Mouse (Mus musculus) E14TG2a.4 (cell line): ENCODE data around the gene Arv1.

Experiments
- CTCF ChIP-seq: conservative IDR thresholded peaks from 2 replicates; pipeline ENCODE4 v1.5.1; 2014; ENCODE audit warnings: low read length
- NANOG ChIP-seq: IDR thresholded peaks from 2 replicates; pipeline ENCODE4 v1.6.1; 2014; ENCODE audit warnings: borderline replicate concordance, low read length, mixed read lengths
- POU5F1 ChIP-seq: IDR thresholded peaks from 2 replicates; pipeline ENCODE4 v1.6.1; 2014; ENCODE audit warnings: low read length, borderline replicate concordance

- TF ChIP-seq NANOG, result no peak
- TF ChIP-seq CTCF, result no peak
- no peak for TF ChIP-seq POU5F1
These were observed 43.7 kb upstream of the Arv1 start for GRCm38 (mm10) chr8:124678246-124678645.
